Mouse (Mus musculus): Measurements from ENCODE around the gene Adssl1.

Gene Adssl1

DNA sequence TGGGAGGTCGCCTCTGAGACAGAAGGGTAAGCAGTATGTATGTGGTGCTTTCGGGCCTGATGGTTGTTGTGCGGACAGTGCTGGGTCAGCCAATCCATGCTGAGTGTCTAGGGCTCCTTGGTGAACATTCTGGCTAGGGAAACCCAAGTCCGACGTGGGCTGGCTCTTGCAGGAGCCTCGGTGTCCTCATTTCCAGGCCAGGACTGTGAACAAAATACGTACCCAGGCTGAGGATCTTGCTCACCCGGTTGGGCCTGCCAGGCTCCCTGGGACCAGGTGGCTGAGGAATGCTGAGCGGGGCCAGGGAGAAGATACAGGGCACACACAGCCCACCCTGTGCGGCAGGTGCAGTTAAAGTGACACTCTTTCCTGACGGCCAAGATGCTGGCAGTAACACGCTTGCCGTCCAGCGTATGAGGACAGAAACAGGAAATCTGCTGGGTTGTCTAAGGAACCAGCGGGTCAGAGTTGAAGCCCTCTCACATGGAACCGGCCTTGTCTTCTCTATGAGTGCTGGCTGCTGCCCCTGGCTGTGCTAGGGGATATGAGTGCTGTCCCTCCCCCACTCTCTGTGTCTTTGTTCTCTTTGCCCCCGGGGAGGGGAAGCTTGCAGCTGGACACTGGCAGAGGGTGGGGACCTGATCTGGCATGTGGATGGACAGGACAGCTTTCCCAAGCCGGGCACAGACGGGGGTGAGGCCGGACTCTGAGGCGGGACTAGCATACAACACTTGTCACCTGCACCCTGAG is 26.7 kb upstream of the Adssl1 start:
- DNase-seq (ENCODE audit: low spot score in 2 of 2): peak in 1 of 2 experiments; percentile 55

DNA sequence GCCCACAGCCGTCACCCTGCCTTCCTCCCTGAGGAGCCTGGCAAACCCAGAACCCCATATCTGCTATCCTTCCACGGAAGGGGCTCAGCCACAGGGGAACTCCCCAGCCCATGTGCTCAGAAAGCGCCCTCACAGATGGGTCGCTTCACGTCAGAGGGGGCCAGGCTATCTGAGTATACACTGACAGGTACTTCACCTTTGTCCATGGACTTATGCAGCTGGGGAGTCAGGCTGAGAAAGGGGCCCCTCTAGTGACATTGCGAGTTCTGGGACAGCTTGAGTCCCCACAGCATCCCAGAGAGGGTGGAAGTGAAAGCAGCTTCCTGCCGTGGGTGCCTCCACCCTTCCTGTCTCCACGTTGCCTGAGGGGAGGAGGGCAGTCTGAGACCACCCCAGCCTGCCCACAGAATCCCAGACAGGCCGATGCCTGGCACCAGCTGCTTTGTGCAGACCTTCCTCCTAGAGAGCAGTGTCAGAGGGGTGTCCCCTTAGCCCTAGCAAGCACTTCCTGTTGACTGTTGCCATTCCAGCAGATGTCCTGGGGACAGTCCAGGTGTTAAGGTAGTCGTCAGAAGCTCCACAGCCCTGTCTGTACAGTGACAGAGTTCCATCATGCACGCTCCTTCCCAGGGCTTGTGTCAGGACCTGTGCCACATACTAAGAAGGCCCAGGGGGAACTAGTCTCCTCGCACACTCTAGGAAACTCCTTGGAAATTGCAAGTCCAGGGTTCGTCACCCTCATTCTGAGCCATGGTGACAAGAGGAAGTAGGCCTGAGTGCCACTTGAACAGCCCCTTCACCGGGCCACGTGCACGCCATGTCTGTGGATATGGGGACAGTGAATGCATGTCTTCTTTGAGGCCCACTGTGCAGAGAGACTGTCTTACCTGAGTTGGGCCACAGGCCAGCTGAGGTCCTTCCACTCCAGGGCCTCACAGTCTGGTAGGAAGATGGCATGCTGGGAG is 25.6 kb upstream of the Adssl1 start:
- DNase-seq (ENCODE audit: low spot score in 2 of 2): no peak

DNA sequence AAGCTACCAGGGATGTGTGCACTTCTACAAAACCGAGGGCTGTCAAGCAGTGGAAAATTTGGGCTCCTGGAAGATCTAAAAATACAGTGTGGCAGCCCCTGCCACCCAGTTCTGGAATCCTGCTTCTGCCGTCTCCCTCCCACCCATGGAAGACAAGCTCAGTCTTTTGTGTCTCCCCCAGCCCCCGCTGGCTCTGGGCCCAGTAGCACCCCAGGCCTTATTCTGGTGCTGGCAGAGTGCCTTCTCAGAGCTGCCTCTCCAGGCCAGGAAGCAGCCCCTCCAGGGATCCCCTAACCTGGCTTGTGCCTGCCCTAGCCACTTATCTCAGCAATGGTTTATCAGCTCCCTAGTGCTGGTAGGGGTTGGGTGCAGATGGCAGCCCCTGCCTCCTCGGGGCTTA is 24.9 kb upstream of the Adssl1 start:
- DNase-seq (ENCODE audit: low spot score in 2 of 2): no peak

DNA sequence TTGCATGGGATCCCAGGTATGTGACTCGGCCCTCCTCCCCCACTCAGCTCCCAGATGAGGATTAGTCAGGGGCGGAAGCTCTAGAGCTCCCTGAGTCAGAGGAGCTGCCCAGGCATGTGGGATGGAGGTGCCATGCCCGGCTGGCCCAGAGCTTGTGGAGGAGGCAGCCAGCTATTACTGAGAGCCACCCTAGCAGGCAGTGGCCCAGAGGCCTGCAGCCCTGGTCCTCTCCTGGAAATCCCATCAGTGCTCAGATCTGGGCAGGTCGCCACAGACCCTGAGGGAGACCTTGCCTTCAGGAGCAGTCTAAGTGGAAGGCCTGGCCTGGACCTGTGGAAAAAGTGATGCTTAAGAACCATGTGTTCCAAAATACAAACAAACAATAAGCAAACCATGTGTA is 24.2 kb upstream of the Adssl1 start:
- peak in 1 of 2 experiments; percentile 78 for DNase-seq (ENCODE audit: low spot score in 2 of 2)

DNA sequence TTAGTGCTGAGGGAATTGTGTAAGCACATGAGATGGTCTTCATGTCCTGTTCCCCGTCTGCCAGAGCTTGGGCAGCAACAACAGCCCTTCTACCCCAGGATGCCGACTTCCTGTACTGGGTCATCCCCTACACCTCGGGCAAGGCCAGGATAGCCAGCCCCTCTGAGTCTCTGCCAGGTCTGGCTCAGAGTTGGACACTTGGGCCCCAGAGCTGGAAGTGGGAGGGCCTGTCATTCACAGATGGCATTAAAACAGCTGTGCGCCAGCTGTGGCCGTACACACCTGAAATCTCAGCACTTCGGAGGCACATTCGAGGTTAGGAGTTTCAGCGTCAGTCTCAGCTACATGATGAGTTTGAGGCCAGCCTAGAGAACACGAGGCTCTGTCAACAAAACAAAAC is 23.4 kb upstream of the Adssl1 start:
- no peak for DNase-seq (ENCODE audit: low spot score in 2 of 2)

DNA sequence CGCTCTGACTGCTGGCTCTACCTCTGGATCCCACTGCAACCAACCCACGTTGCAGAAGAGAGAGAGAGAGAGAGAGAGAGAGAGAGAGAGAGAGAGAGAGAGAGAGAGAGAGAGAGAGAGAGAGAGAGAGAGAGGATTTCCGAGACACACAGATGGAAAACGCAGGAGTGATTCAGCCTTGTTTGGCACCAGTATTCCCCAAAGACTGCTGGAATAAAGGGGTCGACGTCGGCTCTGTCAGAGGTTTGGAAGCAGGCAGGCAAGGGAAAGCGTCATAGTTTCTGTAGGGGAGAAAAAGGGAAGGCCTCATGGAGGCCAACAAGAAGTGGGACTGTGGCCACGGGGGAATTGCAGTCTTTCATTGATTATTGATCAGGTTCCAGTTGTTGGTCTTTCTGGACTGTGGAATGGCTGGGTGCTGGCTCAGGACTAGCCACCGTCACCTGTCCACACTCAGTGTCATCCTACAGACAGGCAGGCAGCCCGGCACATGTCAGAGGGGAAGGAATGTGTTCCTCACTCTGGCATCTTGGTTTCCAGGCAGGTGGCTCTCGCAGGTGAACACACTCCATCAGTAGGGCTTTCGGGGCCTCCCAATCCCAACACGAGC is 22.8 kb upstream of the Adssl1 start:
- no peak for DNase-seq (ENCODE audit: low spot score in 2 of 2)

DNA sequence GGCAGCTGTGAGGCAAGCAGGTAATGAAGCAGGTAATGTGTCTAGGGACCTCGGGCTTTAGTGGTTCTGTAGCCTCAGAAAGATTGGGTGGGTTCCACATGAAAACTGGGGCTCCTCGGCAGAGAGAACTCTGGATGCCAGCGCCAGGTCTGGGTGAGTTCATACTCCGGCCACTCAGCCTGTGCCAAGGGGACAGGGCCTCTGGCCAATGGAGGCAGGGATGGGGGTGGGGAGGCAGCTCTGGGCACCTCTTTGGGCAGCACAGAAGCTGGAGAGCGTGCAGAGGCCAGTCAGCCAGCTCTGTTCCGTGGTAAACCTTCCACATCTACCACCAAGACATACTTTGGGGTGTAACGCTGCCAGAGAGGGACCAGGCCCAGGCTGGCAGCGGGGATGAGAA is 22.2 kb upstream of the Adssl1 start:
- no peak for DNase-seq (ENCODE audit: low spot score in 2 of 2)

DNA sequence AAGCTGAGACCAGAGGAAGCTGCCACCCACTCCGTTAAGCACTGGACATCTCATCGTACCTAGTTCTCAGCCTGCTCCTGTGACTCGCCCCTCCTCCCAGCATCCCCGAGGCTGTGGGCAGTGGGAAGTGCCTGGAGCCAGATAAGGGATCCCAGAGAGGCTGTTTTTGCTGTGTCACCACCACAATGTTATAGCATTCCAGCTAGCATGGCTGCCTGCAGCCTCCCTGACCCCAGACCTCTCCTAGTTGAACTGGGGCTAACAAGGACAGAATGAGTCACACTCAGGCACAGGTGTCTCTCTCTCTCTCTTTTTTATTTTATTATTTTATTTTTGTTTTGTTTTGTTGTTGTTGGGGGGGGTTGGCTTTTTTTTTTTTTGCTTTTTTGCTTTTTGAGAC is 20.6 kb upstream of the Adssl1 start:
- DNase-seq (ENCODE audit: low spot score in 2 of 2): no peak

DNA sequence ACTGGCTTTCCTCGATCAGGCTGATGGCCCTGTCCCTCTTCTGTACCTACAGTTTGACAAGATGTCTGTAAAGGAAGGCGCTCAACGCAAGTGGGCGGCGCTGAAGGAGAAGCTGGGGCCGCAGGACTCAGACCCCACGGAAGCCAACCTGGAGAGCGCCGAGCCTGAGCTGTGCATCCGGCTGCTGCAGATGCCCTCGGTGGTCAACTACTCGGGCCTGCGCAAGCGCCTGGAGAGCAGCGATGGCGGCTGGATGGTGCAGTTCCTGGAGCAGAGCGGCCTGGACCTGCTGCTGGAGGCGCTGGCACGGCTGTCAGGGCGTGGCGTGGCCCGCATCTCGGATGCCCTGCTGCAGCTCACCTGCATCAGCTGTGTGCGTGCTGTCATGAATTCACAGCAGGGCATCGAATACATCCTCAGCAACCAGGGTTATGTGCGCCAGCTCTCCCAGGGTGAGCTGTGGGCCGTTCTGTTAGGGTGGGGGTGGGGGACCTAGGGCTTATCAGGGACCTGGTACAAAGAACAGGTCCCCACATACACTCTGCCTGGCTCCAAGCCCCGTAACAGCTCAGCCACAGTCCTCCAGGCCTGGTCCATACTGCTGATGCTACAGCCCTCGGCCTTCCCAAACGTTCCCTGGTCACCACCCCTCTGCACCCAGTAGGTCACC is 19.8 kb upstream of the Adssl1 start:
- no peak for DNase-seq (ENCODE audit: low spot score in 2 of 2)

DNA sequence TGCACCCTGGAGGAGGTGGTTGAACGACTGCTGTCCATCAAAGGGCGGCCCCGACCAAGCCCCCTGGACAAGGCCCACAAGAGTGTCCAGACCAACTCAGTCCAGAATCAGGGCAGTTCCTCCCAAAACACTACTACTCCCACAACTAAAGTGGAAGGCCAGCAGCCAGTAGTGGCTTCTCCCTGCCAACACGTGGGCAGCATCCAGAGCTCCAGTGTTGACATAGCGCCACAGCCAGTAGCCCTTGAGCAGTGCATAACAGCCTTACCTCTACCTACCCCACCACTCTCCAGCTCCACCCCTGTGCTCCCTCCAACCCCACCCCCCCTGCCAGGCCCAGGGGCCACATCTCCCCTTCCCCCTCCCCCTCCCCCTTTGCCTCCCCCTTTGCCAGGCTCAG is 15.8 kb upstream of the Adssl1 start:
- no peak for DNase-seq (ENCODE audit: low spot score in 2 of 2)

DNA sequence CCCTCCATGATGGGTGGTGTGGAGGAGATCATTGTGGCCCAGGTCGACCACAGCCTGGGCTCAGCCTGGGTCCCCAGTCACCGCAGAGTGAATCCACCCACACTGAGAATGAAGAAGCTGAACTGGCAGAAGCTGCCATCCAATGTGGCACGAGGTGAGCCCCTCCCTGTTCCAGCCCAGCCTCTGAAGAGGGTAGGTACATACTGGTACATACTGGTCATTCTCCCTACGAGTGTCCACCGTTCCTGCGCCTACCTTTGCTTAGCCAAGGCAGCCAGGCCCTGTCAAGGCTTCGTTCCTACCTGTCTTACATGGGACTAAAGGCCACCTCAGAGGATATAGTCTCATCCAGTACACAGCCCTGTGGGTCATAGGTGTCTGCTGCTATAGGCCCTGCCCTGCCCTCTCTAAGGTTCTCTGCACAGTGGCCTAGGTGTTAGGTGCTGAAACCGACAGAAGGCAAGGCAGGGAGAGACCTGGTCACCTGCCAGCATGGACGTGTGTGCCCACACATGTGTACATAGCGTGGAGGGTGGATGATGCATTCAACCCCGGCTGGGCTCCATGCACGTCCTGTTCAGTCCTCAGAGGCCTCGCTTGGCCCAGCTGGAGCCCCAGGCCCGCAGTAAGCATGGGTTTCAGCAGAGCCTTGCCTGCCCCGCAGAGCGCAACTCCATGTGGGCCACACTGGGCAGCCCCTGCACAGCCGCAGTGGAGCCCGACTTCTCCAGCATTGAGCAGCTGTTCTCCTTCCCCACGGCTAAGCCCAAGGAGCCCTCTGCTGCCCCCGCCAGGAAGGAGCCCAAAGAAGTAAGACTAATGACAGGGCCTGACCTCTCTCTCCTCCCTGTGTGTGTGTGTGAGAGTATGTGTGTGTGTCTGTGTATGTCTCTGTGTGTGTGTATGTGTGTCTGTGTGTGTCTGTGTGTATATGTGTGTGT is 14.9 kb upstream of the Adssl1 start:
- no peak for DNase-seq (ENCODE audit: low spot score in 2 of 2)

DNA sequence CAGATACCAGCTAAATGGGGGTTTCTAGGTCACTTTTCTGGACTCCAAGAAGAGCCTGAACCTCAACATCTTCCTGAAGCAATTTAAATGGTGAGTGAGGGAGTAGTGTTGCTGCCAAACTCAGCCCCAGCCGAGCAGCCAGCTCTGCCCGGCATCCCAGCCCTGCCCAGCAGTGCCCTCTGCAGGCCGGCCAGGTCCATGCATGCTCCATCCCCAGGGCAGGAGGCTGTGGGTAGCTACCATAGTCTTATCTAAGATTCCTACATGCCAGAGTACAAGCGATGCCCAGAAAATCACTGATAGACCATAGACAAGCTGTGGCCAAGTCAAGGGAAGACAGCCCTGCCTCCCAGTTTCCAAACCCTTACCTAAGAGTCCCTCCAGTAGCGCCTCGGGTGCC is 14.1 kb upstream of the Adssl1 start:
- peak; percentile 64 to 70 for DNase-seq (ENCODE audit: low spot score in 2 of 2)

DNA sequence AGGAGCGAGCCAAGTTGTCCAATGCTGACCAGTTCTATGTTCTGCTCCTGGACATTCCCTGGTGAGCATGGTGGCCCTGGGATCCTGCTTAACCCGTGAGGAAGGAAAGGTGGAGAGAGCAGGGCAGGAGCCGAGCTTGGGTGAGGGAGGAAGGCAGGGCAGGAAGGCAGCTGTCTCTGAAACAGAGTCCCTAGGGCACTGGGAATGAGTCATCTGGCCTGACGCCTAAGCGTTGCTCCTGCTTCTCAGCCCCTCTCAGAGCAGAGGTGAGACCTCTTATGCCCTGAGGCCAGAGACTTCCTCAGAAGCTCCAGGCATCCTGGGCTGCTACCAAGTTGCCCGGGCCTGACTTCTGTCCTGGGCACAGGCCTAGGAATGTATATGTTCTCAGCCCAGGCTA is 12.8 kb upstream of the Adssl1 start:
- DNase-seq (ENCODE audit: low spot score in 2 of 2): no peak

DNA sequence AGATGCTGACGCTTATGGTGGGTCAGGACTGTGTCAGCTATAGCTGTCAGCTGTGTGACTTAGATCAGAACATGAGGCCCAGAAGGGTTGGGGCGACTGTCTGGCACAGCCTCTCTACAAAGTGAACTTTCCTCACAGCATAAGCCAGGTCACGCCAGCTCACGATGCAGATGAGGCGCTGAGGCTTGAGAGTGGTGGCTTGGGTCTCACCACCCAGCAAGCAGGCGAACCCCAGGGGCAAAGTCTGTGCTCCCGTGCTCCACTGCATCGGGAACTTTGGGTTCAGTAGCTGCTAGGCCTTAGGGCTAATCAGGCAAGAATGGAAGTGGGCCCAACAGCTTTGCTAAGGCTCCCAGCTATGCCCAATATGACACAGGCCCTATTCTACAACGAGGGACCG is 10.8 kb upstream of the Adssl1 start:
- DNase-seq (ENCODE audit: low spot score in 2 of 2): no peak

DNA sequence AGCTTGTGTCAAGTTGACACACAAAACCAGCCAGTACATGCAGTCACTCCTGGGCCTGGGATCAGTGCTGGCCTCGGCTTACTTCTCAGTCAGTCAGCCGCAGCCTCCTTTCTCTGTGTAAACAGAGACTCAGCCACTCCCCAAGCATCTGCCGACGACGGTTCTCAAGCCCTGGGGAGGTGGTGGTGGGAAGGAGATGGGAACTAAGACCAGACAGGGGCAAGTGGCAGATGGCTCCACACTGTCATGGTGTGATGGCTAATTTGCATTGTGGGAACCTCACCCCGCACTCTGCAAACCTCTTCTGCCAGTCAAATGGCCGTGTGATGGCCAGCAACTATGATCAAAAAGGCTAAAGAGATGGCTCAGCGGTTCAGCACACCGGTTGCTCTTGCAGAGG is 3.2 kb upstream of the Adssl1 start:
- DNase-seq (ENCODE audit: low spot score in 2 of 2): no peak

DNA sequence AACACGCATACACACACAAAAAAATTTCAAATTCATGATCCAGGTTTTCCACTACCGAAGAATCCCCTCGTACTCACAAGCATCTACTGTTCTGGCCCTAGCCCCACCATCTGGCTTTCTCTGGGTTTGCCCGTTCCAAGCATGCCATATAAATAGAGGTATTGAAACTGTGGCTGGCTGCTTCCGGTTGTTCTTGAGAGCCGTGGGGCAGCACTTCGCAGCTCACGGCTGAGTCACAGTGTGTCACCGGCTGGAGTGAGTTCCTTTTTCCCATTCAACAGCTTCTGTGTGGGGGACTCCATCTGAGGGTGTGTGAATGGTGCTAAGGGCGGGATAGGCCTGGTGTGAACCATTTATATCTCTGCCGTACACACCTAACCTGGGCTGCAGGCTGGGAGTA is 2.7 kb upstream of the Adssl1 start:
- no peak for DNase-seq (ENCODE audit: low spot score in 2 of 2)

DNA sequence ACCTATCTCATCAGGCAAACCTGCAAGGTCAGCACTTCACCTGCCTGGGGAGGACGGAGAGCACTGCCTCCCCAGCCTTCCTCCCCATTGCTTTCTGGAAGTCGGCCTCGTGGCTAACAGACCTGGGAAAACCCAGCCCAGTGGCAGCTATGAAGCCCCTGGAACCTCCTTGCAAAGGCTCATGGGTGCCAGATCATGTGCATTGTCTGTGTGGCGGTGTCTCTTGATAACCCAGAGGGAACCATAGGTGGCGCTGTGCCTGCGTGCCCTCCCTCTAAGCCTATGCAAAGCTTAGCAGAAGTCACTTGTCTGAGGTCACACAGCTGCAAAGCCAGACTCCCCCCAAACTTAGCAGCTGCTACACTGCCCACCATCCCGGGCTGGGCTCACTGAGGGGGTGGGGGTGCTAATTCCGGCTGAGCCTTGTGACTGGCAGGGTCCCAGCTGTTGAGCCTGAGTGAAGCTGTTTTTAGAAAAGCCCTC is 1.9 kb upstream of the Adssl1 start:
- DNase-seq (ENCODE audit: low spot score in 2 of 2): peak; percentile 81 to 83

DNA sequence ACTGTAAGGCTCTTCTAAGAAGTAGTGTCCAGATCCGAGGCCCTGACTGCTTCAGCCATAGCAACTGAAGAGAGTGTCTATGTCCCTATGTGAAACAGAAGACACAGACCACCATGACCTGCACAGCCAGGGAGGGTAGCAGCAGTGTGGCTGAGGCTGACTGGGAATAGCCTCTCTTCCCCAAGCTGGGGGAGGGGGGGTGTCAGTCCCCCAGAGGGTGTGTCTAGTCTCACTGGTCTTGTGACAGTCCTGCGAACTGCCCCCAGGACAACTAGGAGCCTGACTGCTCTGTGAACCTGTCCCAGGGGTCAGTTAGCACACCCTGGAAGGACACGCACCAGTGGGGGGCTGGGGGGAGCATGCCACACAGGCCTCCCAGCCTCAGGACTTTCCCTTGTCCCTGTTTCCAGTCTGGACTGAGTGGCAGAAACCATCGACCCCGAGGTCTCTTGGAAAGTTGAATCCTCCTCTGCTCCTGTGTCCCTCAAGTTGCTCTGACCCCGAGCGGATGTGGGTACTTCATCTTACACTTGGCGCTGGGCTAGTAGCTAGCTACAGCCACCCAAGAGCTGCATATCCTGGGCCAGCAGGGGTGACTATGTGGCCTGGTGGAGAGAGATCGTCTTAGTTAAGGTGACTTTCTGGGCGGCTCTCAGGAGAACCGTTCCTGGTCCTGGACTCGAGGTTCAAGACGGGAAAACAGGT is 712 bp upstream of the Adssl1 start:
- peak; percentile 74 to 75 for DNase-seq (ENCODE audit: low spot score in 2 of 2)

DNA sequence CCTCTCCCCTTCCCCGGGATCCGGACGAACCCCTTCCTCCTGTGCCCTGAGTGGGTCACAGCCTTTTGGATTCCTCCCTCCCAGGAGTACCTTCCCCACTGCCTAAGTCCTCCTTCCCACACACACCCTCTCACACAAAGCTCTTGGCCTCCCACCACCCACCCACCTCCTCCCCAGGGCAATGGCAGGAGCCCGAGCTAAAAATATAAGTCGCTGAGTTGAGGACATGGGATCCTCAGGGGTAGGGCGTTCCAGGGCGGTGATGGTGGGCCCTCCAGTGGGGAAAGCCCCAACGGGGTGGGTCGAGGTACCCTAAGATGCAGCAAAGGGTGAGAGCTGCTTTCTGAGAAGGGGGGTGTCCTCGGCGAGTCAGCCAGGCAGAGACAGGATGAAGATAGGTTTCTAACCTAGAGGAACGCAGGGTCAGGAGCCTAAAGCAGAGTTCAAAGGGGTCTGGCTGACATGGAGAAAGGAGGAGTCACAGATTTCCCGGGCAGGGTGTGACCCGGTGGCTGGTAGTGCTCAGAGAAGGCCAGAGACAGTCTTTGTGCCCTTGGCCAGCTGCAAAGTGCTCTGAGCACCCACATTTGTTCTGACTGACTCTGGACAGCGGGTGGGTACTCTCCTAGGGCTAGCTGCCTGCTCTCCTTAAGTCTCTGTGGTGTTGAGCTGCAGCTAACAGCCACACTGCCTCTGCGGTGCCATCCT is 663 bp downstream of the Adssl1 start:
- no peak for DNase-seq (ENCODE audit: low spot score in 2 of 2)
